Mouse (Mus musculus) frontal cortex, postnatal 10 days (tissue): ENCODE results near the gene Scamp1.

Source experiments
- DNase-seq, 2 experiments: peaks; one replicate each; pipeline ENCODE4 v3.0.0; 2022; ENCODE audit warnings: low spot score in 2 of 2, mixed read lengths in 1 of 2

The Scamp1 gene

GRCm38 (mm10) chr13:94271284-94271683 is 14.4 kb downstream of the Scamp1 start:
- no peak for DNase-seq

- no peak for DNase-seq
Observed at GRCm38 (mm10) chr13:94268201-94268600, 17.5 kb downstream of the Scamp1 start.

GRCm38 (mm10) chr13:94267190-94267589 is 18.5 kb downstream of the Scamp1 start:
- no peak for DNase-seq

- no peak for DNase-seq
Observed at GRCm38 (mm10) chr13:94266530-94266929, 19.1 kb downstream of the Scamp1 start.

- no peak for DNase-seq
Observed at GRCm38 (mm10) chr13:94265291-94265690, 20.4 kb downstream of the Scamp1 start.

GRCm38 (mm10) chr13:94263943-94264342 is 21.7 kb downstream of the Scamp1 start:
- DNase-seq = no peak

GRCm38 (mm10) chr13:94262551-94262950 is 23.1 kb downstream of the Scamp1 start:
- no peak for DNase-seq

- no peak for DNase-seq
Observed at GRCm38 (mm10) chr13:94261624-94262023, 24.0 kb downstream of the Scamp1 start.

- DNase-seq = no peak
Observed at GRCm38 (mm10) chr13:94260961-94261360, 24.7 kb downstream of the Scamp1 start.

- no peak for DNase-seq
Observed at GRCm38 (mm10) chr13:94259210-94259609, 26.4 kb downstream of the Scamp1 start.

GRCm38 (mm10) chr13:94258530-94258929 is 27.1 kb downstream of the Scamp1 start:
- DNase-seq = no peak

- DNase-seq = no peak
Observed at GRCm38 (mm10) chr13:94257711-94258110, 27.9 kb downstream of the Scamp1 start.

- no peak for DNase-seq
Observed at GRCm38 (mm10) chr13:94255176-94255575, 30.5 kb downstream of the Scamp1 start.

- no peak for DNase-seq
Observed at GRCm38 (mm10) chr13:94254286-94254685, 31.4 kb downstream of the Scamp1 start.

- DNase-seq = no peak
Observed at GRCm38 (mm10) chr13:94253052-94253451, 32.6 kb downstream of the Scamp1 start.

- DNase-seq = no peak
Observed at GRCm38 (mm10) chr13:94250761-94251160, 34.9 kb downstream of the Scamp1 start.

- no peak for DNase-seq
Observed at GRCm38 (mm10) chr13:94250188-94250587, 35.5 kb downstream of the Scamp1 start.

GRCm38 (mm10) chr13:94242897-94243296 is 42.8 kb downstream of the Scamp1 start:
- no peak for DNase-seq

- DNase-seq = no peak
Observed at GRCm38 (mm10) chr13:94241892-94242524, 43.6 kb downstream of the Scamp1 start.

- no peak for DNase-seq
Observed at GRCm38 (mm10) chr13:94240873-94241272, 44.8 kb downstream of the Scamp1 start.

GRCm38 (mm10) chr13:94240111-94240510 is 45.5 kb downstream of the Scamp1 start:
- DNase-seq = no peak

GRCm38 (mm10) chr13:94239488-94239887 is 46.2 kb downstream of the Scamp1 start:
- DNase-seq = no peak

GRCm38 (mm10) chr13:94231871-94232270 is 53.8 kb downstream of the Scamp1 start:
- no peak for DNase-seq
